Mouse (Mus musculus): ENCODE results near the gene Eif2d. TPM values are rescaled to one million over a fixed set of nuclear protein-coding genes. Genes with fewer than 3 reads are reported as not detected.
A peak's percentile ranks its signal among the peaks of the same experiment; 100 is the strongest.

Eif2d gene
- 10 to 100 TPM; 36.6 to 41.2 TPM for total RNA-seq (2021)

- peak; percentile 85 to 89 for DNase-seq
Observed at GRCm38 (mm10) chr1:131153018-131153629, at the start of gene Eif2d. Gene Eif2d, plus strand, starts transcription at chr1:131153181.

- DNase-seq: no peak
Observed at GRCm38 (mm10) chr1:131103776-131104424, 49.1 kb upstream of the Eif2d start.

- DNase-seq: no peak
Observed at GRCm38 (mm10) chr1:131107575-131108308, 45.2 kb upstream of the Eif2d start.

- DNase-seq: no peak
Observed at GRCm38 (mm10) chr1:131110525-131111106, 42.4 kb upstream of the Eif2d start.

- DNase-seq: no peak
Observed at GRCm38 (mm10) chr1:131112576-131112975, 40.4 kb upstream of the Eif2d start.

- DNase-seq: peak in 1 of 2 experiments; percentile 48
Observed at GRCm38 (mm10) chr1:131115932-131116331, 37.0 kb upstream of the Eif2d start.

- DNase-seq: peak; percentile 78 to 80
Observed at GRCm38 (mm10) chr1:131116430-131117011, 36.5 kb upstream of the Eif2d start.

- DNase-seq: no peak
Observed at GRCm38 (mm10) chr1:131118530-131118929, 34.5 kb upstream of the Eif2d start.

GRCm38 (mm10) chr1:131119026-131119425, 34.0 kb upstream of the Eif2d start:
- DNase-seq: no peak

- DNase-seq: no peak
Observed at GRCm38 (mm10) chr1:131121987-131122386, 31.0 kb upstream of the Eif2d start.

- DNase-seq: no peak
Observed at GRCm38 (mm10) chr1:131123522-131124265, 29.3 kb upstream of the Eif2d start.

GRCm38 (mm10) chr1:131125987-131126744, 26.8 kb upstream of the Eif2d start:
- DNase-seq: no peak

GRCm38 (mm10) chr1:131134231-131134630, 18.8 kb upstream of the Eif2d start:
- DNase-seq: no peak

- no peak for DNase-seq
Observed at GRCm38 (mm10) chr1:131134942-131135522, 17.9 kb upstream of the Eif2d start.

- DNase-seq: no peak
Observed at GRCm38 (mm10) chr1:131135960-131136629, 16.9 kb upstream of the Eif2d start.

- DNase-seq: no peak
Observed at GRCm38 (mm10) chr1:131137111-131137510, 15.9 kb upstream of the Eif2d start.

GRCm38 (mm10) chr1:131137717-131138118, 15.3 kb upstream of the Eif2d start:
- DNase-seq: no peak

- peak; percentile 90 to 92 for DNase-seq
Observed at GRCm38 (mm10) chr1:131138191-131139016, 14.6 kb upstream of the Eif2d start, which contains the start of gene Dyrk3. Gene Dyrk3, minus strand, starts transcription at chr1:131138340.

Measured in layer of hippocampus, postnatal 36 days (tissue).